Mouse (Mus musculus) adipocyte (in vitro differentiated cells): ENCODE data around the gene Nos3.

ENCODE experiments used
- DNase-seq: peaks from one replicate; pipeline ENCODE4 v3.0.0-alpha.2; 2016; ENCODE audit warnings: low spot score

Gene Nos3

DNA sequence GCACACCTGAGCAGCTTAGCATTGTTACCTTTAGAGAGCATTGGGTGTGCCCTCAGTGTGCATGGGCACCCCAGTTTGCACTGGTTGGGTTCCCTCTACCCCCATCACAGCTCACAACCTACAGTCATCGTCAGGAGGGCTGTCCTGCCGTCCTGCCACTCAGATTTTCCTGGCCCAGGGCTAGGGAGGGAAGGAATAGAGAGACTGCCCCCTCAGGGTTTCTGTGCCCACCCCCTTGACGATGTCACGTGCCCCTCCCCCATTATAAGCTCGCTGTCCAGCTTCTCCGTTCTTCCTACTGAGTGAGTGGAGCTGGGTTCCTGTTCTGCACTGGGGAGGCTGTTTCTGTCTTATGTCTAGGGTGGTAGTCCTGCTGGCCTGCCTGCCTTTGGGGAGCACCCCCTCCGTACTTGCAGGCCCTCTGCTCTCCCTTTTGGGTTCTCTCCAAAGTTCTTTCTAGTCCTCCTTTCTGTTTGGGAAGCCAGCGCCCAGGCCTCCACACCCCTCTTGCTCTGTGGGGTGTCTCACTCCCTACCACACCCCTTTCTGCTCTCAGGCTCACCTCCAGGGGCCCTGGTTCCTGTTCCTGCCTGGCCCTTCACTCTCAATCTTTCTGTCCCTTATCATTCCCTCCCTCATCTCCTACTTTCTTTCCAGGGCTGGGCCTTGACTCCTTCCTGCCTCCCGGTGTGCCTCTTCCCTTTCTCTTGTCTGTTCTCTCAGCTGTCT, 62.1 kb downstream of the Nos3 start:
- DNase-seq: no peak

DNA sequence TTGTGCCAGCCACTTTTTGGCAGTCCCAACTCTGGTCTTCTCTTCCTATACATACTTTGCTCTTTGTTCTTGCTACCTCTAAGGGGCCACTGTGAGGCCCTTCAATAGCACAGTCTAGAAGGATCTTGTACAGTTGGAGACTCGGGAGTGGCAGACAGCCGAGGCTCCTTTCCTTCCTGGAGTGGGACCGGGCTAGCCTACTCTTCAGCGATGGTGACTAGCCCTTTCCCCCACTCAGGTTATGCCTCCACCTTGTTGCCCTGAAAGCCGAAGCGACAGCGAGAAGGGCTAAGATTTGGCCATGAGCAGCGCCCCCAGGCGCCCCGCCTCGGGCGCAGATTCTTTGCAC, 62.6 kb downstream of the Nos3 start:
- DNase-seq: no peak

DNA sequence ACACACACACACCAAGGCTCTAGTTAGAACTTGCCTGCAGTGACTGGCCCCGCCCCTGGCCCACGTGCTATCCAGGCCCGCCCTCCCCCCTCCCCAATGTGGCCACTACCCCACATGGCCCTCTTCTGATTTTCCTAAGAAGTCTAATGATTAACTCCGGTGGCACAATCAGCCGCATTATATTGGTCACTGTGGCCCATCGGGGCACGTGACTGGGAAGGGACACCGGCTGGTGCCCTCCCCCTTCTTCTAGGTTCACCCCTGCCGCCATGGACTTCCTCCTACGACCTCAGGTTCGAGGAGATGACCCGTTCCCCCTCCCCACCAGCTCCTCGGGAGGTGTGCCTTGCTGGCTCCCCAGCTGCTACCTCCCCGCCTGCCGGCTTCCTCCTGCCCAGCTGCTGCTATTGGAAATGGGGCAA, 63.4 kb downstream of the Nos3 start:
- DNase-seq: no peak

DNA sequence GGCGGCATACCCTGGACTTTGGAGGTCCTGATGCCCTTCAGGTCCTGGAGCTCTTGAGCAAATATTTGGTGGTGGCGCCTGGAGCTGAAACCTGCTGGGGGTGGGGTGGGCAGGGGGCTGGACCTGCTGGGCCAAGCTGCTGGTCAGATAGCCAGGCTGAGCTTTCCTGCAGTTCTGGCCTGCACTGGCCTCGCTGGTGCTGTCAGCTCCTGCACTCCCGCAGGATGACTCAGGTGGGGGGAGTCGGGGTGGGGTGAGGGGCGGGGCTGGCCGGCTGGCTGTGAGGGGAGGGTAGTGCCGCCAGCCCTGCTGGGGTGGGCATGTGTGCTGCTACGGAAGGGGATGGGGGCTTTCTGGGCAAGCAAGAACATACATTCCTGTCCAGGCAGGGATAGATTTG, 64.0 kb downstream of the Nos3 start:
- DNase-seq: no peak

DNA sequence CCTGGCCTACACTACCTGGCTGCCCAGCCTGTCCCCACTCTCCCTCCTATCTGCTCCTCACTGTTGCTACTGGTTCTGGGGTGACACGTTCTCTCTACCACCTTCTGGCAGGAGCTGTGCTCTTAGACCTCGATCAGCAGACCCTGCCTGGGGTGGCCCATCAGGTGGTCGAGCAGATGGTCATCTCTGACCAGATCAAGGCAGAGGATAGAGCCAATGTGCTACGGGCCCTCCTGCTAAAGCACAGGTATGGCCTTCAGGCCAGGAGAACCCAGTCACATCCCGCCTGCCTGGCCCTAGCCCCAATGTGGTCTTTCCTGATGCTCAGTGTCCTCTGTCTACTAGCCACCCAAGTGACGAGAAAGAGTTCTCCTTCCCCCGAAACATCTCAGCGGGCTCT, 69.4 kb downstream of the Nos3 start:
- DNase-seq: no peak
